Mouse (Mus musculus): ENCODE results near the gene Hmgcs1. TPM values are rescaled to one million over a fixed set of nuclear protein-coding genes. Genes with fewer than 3 reads are reported as not detected.

Gene Hmgcs1
- polyA plus RNA-seq, 1 experiment from 2014 or later, result 383 TPM

GRCm38 (mm10) chr13:119741390-119742237 is 51.4 kb downstream of the Hmgcs1 start:
- Histone ChIP-seq H3K9me3 (no peaks in the 10 kb centered on the region), H3K4me1 (replicated peaks) (peaks cover 19% of the 10 kb centered on the region), H3K27me3 (ENCODE audit: insufficient read depth, poor library complexity, severe bottlenecking) (no peaks in the 10 kb centered on the region), H3K4me3 (peak overlapping the region; percentile 46), H3K27ac (peak overlapping the region; percentile 78), H3K36me3 (no peaks in the 10 kb centered on the region)
- DNase-seq (ENCODE audit: low spot score), result peak; percentile 54
- 6% methylated on average over 19 of the region's 19 CpGs for WGBS

GRCm38 (mm10) chr13:119742711-119743415 is 52.7 kb downstream of the Hmgcs1 start:
- Histone ChIP-seq H3K9me3 (no peaks in the 10 kb centered on the region), H3K36me3 (no peaks in the 10 kb centered on the region), H3K4me1 (replicated peaks) (peaks cover 19% of the 10 kb centered on the region), H3K4me3 (no peak overlapping the region), H3K27ac (no peak overlapping the region), H3K27me3 (ENCODE audit: insufficient read depth, poor library complexity, severe bottlenecking) (no peaks in the 10 kb centered on the region)
- no peak for DNase-seq (ENCODE audit: low spot score)
- 83% methylated on average over 6 of the region's 6 CpGs for WGBS

DNA sequence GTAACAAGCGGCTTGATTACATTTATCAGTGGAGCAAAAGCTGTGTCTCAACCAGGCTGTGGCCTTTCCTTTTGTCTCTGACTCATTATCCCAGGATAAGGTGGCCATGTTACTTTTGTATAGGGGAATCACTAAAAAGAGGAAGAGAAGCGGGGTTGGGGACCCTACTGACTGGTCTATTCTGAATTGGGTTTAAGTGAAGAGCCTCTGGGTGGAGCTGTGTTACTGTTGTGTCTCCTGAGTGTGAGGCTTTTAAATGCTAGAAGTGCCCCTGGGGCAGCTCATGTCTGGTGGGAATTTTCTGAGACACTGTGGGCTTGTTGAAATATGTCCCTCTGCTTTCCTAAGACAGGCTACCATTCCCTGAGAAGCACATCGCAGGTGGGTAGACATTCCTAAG is 53.3 kb downstream of the Hmgcs1 start:
- Histone ChIP-seq H3K4me1 (replicated peaks) (peaks cover 19% of the 10 kb centered on the region), H3K27me3 (ENCODE audit: insufficient read depth, poor library complexity, severe bottlenecking) (no peaks in the 10 kb centered on the region), H3K9me3 (no peaks in the 10 kb centered on the region), H3K36me3 (no peaks in the 10 kb centered on the region), H3K27ac (no peak overlapping the region), H3K4me3 (no peak overlapping the region)
- DNase-seq (ENCODE audit: low spot score), result no peak
- WGBS, result 73% methylated on average over 3 of the region's 3 CpGs

GRCm38 (mm10) chr13:119746930-119747329 is 56.8 kb downstream of the Hmgcs1 start:
- Histone ChIP-seq H3K9me3 (no peaks in the 10 kb centered on the region), H3K4me1 (replicated peaks) (peaks cover 7% of the 10 kb centered on the region), H3K27me3 (ENCODE audit: insufficient read depth, poor library complexity, severe bottlenecking) (no peaks in the 10 kb centered on the region), H3K4me3 (no peak overlapping the region), H3K27ac (no peak overlapping the region), H3K36me3 (no peaks in the 10 kb centered on the region)
- no peak for DNase-seq (ENCODE audit: low spot score)
- 93% methylated on average over 4 of the region's 4 CpGs for WGBS

DNA sequence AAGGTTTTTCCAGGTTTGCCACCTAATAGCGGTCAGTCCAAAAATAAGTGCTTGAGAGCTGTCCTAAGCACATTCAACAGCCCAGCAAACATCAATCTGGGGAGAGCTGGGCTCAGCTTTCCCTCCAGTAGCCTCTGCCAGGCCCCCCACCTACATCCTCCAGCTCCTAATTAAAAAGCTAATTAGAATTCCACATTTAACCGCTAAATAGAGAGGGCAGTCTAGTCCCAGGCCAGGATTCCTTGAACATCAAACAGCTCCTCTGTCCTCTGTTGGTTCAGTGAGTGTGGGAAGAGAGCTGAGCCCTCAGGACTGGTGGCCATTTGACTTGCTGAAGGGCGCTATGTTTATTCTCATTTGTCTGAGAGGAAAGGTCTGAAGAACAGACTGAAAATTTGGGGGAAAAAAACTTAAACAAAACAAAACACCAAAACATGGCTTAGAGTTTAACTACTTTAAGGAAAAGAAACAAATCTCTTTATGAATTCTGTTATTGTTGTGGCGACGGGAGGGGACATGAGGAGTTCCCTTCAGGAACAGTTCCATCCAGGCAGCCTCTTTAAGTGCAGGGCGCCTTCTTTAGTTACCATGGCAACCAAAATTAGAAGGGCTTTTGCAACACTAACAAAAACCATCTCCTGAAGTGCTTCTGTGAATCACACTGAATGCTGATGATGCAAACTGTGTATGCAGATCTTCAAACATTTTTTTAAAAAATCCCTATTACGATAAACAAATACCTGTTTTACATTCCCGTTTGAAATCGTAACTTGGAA is 63.9 kb downstream of the Hmgcs1 start:
- Histone ChIP-seq H3K27ac (no peak overlapping the region), H3K4me1 (replicated peaks) (peaks cover 26% of the 10 kb centered on the region), H3K36me3 (peaks cover 2% of the 10 kb centered on the region; the same call in 1 of the 2 replicates), H3K4me3 (0 out of 2 replicates have a peak overlapping the region, but pooled peaks have one; percentile 70), H3K9me3 (no peaks in the 10 kb centered on the region), H3K27me3 (ENCODE audit: insufficient read depth, poor library complexity, severe bottlenecking) (no peaks in the 10 kb centered on the region)
- DNase-seq (ENCODE audit: low spot score), result no peak
- 57% methylated on average over 9 of the region's 9 CpGs for WGBS

- no peak for DNase-seq (ENCODE audit: low spot score)
- no peak overlapping the region for H3K27ac ChIP-seq
- H3K27me3 ChIP-seq (ENCODE audit: insufficient read depth, poor library complexity, severe bottlenecking), result no peaks in the 10 kb centered on the region
- 35% methylated on average over 3 of the region's 3 CpGs for WGBS
- H3K4me3 ChIP-seq, result peak overlapping the region; percentile 70
- no peaks in the 10 kb centered on the region for H3K9me3 ChIP-seq
- peaks cover 7% of the 10 kb centered on the region; the same call in 1 of the 2 replicates for H3K36me3 ChIP-seq
- peaks cover 26% of the 10 kb centered on the region for H3K4me1 ChIP-seq (replicated peaks)
Measured at GRCm38 (mm10) chr13:119754635-119755020, 64.4 kb downstream of the Hmgcs1 start.

- H3K36me3 ChIP-seq, result peaks cover 9% of the 10 kb centered on the region; the same call in 1 of the 2 replicates
- peak overlapping the region; percentile 87 for H3K27ac ChIP-seq
- no peaks in the 10 kb centered on the region for H3K27me3 ChIP-seq (ENCODE audit: insufficient read depth, poor library complexity, severe bottlenecking)
- H3K4me1 ChIP-seq (replicated peaks), result peaks cover 26% of the 10 kb centered on the region
- no peak for DNase-seq (ENCODE audit: low spot score)
- H3K9me3 ChIP-seq, result no peaks in the 10 kb centered on the region
- H3K4me3 ChIP-seq, result peak overlapping the region; percentile 70
- 1% methylated on average over 16 of the region's 16 CpGs for WGBS
Measured at GRCm38 (mm10) chr13:119755141-119755547, 65.0 kb downstream of the Hmgcs1 start.

- H3K36me3 ChIP-seq, result peaks cover 13% of the 10 kb centered on the region; the same call in 1 of the 2 replicates
- H3K27ac ChIP-seq, result peak within 1 kb of the TSS; percentile 87
- 2% methylated on average over 43 of the region's 43 CpGs for WGBS
- peak; percentile 85 for DNase-seq (ENCODE audit: low spot score)
- no peaks in the 10 kb centered on the region for H3K27me3 ChIP-seq (ENCODE audit: insufficient read depth, poor library complexity, severe bottlenecking)
- peak within 1 kb of the TSS; percentile 70 for H3K4me3 ChIP-seq
- peaks cover 26% of the 10 kb centered on the region for H3K4me1 ChIP-seq (replicated peaks)
- no peaks in the 10 kb centered on the region for H3K9me3 ChIP-seq
Measured at GRCm38 (mm10) chr13:119755681-119756471, 65.7 kb downstream of the Hmgcs1 start, which contains the start of gene Nim1k. Gene Nim1k, minus strand, starts transcription at chr13:119755882.

DNA sequence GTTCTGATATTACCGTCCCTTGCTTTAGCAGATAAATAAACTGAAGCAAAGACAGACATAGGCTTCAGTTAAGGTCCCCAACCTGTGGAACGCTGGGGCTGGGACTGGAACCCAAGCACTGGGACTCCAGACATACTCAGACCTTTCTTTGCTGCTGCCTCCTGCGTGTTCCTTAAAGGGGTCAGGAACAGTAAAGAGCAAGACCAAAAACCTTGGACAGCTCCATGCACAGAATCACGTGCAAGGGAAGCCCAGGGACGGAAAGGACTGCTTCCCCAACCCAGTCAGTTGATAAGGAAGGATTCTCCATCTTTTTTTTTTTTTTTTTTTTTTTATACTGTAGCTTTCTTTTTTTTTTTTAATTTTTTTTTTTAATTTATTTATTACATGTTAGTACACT is 66.7 kb downstream of the Hmgcs1 start:
- 29% methylated on average over 5 of the region's 5 CpGs for WGBS
- no peak for DNase-seq (ENCODE audit: low spot score)
- no peaks in the 10 kb centered on the region for H3K27me3 ChIP-seq (ENCODE audit: insufficient read depth, poor library complexity, severe bottlenecking)

More for the DNA sequence above, 66.7 kb downstream of the Hmgcs1 start:
- Histone ChIP-seq H3K4me3 (no peak overlapping the region), H3K9me3 (no peaks in the 10 kb centered on the region), H3K36me3 (peaks cover 22% of the 10 kb centered on the region), H3K4me1 (replicated peaks) (peaks cover 26% of the 10 kb centered on the region), H3K27ac (no peak overlapping the region)
